Mouse (Mus musculus) bone marrow, adult 2 months (tissue): ENCODE results near the gene Ifitm6. TPM values are rescaled to one million over a fixed set of nuclear protein-coding genes. Genes with fewer than 3 reads are reported as not detected.

Source experiments
- H3K27ac ChIP-seq: fragments of 200-500 bp; 2 replicates; pipeline ENCODE4 v1.5.1; 2012; ENCODE audit warnings: low read depth, mild to moderate bottlenecking, control low read depth, inconsistent platforms, low read length; ENCODE audit not compliant: control insufficient read depth, poor library complexity, insufficient read depth
- H3K4me1 ChIP-seq: fragments of 200-500 bp; 2 replicates; pipeline ENCODE4 v1.6.1; 2011; ENCODE audit warnings: low read length; ENCODE audit not compliant: control insufficient read depth, insufficient read depth
- H3K4me3 ChIP-seq: fragments of 200-500 bp; replicated peaks from 2 replicates; pipeline ENCODE3; 2011; ENCODE audit warnings: mild to moderate bottlenecking, low read depth, low read length, control low read depth; ENCODE audit not compliant: control insufficient read depth
- CTCF ChIP-seq: fragments of 200-500 bp; IDR thresholded peaks from 2 replicates; pipeline ENCODE4 v1.5.1; 2011; ENCODE audit warnings: low read length, control low read depth; ENCODE audit not compliant: control insufficient read depth, insufficient read depth
- POLR2A ChIP-seq: fragments of 200-500 bp; IDR thresholded peaks from 2 replicates; pipeline ENCODE4 v1.6.1; 2011; ENCODE audit warnings: low read depth, mild to moderate bottlenecking, control low read depth, low read length, borderline replicate concordance; ENCODE audit not compliant: control insufficient read depth
- WGBS: fragments of 180-500 bp; shearing (Covaris S2); methylation state at CpG from one replicate; pipeline ENCODE4 v1.1.7; 2018; 5-methylcytosine and 5-hydroxymethylcytosine counted together
- polyA plus RNA-seq: library from polyadenylated mRNA; stranded (reverse); fragments of >200 nt; gene quantifications from 2 replicates; pipeline ENCODE4 v1.2.4, GENCODE M21; 2011; ENCODE audit warnings: low replicate concordance; ENCODE audit not compliant: missing spikeins, insufficient read depth, insufficient read length

Gene Ifitm6
- polyA plus RNA-seq, 1 experiment: 524 TPM

DNA sequence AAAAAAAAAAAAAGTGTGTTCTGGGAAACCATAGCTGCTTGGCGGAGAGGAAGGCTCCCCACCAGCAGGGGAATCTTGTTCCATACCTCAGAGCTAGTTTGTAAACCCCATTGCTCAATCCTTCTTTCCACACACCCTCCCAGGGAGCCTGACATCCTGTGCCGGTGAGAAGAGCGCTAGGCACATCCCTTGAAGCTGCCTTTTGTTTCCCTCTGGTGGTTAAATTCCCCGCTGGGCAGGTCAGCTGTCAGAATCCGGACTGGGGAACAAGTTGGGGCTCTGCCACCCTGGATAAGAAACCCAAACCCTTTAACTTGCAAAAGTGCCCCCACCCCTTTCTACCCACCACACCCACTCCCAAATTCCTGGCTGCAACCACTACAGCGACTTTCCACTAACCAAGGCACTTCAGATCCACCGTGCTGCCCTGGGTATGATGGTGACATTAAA, 9.4 kb downstream of the Ifitm6 start:
- Histone ChIP-seq H3K4me1 (peaks cover 7% of the 10 kb centered on the region; the same call in 1 of the 2 replicates), H3K27ac (peak overlapping the region; percentile 66), H3K4me3 (peak overlapping the region; percentile 11)
- peak; percentile 50; the same call in 1 of the 2 replicates for TF ChIP-seq CTCF
- TF ChIP-seq POLR2A: no peak
- WGBS: 8% methylated on average over 7 of the region's 7 CpGs

DNA sequence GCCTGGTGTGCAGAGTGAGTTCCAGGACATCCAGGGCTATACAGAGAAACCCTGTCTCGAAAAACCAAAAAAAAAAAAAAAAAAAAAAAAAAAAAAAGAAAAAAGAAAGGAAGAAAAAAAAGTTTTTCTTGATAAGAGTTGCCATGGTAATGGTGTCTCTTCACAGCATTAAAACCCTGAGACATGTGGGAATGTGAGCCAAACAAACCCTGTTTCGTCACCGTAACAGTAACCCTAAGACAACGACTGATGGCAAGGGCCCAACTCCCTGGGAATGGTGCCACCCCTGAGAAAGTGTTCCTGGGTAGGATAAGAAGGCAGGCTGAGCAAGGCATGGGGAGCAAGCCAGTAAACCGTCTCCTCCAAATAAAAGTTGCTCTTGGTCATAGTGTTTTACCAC, 10.8 kb downstream of the Ifitm6 start:
- no peak overlapping the region for H3K4me3 ChIP-seq
- peaks cover 7% of the 10 kb centered on the region; the same call in 1 of the 2 replicates for H3K4me1 ChIP-seq
- 35% methylated on average over 5 of the region's 5 CpGs for WGBS
- H3K27ac ChIP-seq: peak overlapping the region; percentile 56
- TF ChIP-seq CTCF: no peak

DNA sequence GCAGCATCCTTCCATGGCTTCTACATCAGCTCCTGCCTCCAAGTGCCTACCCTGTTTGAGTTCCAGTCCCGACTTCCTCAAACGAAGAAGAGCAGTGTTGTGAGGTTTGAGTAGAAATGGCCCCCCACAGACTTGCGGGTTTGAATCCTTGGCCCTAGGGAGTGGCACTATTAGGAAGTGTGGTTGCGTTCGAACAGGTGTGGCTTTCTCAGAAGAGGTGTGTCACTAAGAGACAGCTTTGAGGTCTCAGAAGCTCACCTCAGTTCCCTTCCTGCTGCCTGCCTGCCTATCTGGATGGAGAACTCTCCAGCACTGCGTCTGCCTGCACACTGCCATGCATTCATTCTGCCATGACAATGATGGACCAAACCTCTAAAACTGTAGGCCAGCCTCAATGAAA, 11.3 kb downstream of the Ifitm6 start:
- no peak for TF ChIP-seq CTCF
- no peak for TF ChIP-seq POLR2A
- WGBS: 14% methylated on average over 6 of the region's 6 CpGs
- H3K27ac ChIP-seq: peak overlapping the region; percentile 41; the same call in 1 of the 2 replicates
- H3K4me3 ChIP-seq: no peak overlapping the region
- H3K4me1 ChIP-seq: peaks cover 5% of the 10 kb centered on the region; the same call in 1 of the 2 replicates

DNA sequence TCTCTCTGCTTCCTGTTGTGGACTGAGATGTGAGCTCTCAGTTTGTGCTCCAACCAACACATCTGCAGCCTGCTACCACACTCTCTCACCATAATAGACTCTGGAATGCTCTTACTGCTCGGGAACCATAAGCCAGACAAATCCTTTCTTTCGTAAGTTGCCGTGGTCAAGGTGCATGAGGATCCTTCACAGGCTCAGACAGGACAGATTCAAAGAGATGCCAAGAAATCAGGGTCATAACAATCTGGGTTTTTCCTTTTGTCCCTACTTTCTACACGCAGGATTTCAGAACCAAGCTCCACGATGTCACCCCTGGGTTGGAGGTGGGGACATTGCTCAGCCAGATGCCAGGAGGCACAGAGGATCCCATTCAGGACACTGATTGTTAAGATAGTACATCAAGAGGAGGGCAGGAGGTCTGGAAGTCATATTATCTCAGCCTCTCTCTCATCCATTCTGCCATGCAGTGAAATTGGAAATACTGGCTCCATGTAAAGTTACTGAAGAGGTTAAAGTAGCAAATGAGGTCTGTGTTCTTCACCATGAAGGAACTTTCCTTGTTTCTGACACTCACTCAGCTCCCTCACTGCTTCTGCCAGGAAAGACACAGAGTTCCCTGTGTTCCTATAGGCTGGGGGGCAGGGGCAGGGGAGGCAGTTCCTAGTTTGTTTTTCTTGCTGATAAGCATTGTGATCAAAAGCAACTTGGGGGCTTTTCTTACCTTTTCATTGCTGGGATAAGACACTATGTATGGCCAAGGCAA, 14.3 kb downstream of the Ifitm6 start:
- 77% methylated on average over 5 of the region's 5 CpGs for WGBS
- TF ChIP-seq POLR2A: no peak
- no peak for TF ChIP-seq CTCF
- Histone ChIP-seq H3K27ac (peak overlapping the region; percentile 33; the same call in 1 of the 2 replicates), H3K4me1 (peaks cover 3% of the 10 kb centered on the region; the same call in 1 of the 2 replicates), H3K4me3 (no peak overlapping the region)

DNA sequence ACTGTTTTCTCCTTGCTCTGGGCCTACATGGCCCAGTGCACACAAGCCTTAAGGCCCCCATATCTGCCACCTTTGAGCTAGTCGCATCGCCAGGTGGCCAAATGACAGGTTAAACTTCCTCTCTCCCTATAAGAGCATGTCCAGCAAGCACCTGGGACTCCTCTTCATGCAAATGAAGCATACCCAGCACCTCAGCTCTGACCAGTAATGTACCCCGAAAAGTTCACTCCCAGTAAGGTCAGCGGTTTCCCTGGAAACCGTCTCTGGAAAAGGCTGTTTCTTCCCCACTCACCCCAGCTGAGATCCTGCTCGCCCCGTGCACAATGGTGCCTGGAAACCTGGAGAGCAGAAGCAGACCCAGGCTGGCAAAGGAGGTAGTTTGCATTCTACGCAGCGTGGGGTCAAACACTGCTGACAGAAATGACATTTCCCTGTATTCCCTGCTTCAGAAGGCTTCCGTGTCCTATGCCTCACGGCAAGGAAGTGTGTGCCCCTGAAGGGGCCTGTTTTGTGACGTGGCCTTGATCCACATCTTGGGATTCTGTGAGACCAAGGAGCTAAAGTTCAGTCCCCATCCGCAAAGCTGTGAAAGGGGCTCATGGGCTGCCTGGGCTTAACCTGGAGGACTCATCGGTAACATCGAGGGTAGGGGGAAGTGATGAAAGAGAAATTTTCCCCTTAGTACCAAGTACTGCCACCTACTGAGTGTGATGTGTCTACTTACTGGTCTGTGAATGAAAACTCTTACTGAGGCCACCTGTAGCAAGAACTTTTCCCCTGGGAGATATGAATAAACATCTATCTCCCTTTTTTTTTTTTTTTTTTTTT, 16.6 kb downstream of the Ifitm6 start:
- WGBS: 68% methylated on average over 15 of the region's 15 CpGs
- Histone ChIP-seq H3K27ac (peak overlapping the region; percentile 47), H3K4me1 (peaks cover 1% of the 10 kb centered on the region; the same call in 1 of the 2 replicates), H3K4me3 (no peak overlapping the region)
- no peak for TF ChIP-seq POLR2A
- TF ChIP-seq CTCF: no peak

DNA sequence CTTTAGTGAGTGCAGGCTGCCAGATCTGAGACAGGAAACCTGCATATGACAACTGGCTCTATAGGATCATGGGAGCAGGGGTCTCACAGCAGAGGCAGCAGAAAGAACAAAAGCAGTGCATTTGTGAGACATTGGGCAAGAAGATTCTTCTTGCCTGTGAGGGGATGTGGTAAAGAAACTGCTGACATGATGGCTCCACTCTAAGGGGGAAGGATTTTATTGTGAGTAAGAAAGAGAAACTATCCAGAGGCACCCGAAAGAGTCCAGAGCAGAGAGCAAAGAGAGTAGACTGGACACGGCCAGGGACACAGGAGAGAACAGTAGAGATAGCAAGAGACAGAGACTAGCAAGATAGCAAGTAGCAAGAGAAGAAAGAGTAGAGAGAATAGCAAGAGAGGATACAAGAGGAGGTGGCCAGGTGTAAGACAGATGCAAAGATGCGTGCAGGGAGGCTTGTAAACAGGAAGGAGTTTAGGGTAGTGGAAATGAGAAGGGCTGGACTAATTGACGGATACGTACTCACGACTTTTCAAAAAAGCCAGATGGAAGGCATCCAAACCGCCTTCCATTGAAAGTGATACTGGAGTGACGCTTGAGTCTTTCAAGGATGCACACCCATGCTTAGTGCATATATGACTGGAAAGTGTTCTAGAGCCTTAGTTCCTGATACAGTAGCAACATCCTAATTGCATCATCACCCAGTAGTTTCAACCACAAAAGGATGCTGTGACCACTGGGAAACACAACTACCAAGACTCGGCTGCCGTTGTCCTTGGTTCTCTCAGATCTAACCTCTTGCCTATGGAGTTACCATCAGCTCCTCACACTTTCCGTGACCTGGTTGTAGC, 18.6 kb downstream of the Ifitm6 start:
- Histone ChIP-seq H3K27ac (peak overlapping the region; percentile 90), H3K4me3 (peak overlapping the region; percentile 48), H3K4me1 (no peaks in the 10 kb centered on the region; the same call in 1 of the 2 replicates)
- no peak for TF ChIP-seq POLR2A
- TF ChIP-seq CTCF: no peak
- WGBS: 18% methylated on average over 11 of the region's 11 CpGs

DNA sequence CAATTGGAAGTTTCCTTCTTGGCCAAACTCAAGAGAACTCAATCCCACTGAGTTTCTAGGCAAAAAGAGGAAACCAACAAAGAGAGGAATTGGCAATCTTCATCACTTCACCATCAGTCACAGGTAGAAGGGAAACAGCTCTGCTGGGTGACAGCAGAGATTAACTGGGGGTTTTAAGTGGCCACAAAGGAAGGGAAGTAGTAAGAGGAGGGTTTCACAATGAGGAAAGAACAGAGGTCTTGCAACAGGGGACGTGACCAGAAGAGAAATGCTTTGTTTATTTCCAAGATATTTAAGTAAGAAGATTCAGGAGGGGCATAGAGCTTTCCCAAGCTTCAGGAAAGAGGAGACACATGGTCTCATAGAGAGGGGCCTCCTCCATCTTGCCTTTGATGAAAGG, 19.9 kb downstream of the Ifitm6 start:
- 8% methylated on average over 1 of the region's 1 CpGs for WGBS
- Histone ChIP-seq H3K27ac (peak overlapping the region; percentile 49; the same call in 1 of the 2 replicates), H3K4me1 (no peaks in the 10 kb centered on the region; the same call in 1 of the 2 replicates), H3K4me3 (no peak overlapping the region)
- TF ChIP-seq CTCF (no peak), POLR2A (no peak)
